Mouse (Mus musculus) liver, embryonic 14 days (tissue): ENCODE results near the gene Olfr1152. TPM values are rescaled to one million over a fixed set of nuclear protein-coding genes. Genes with fewer than 3 reads are reported as not detected.

Experiments
- polyA plus RNA-seq: library from polyadenylated mRNA; depleted of rRNA; stranded (reverse); fragments of >200 nt; gene quantifications from 2 replicates; pipeline ENCODE4 v1.2.3, GENCODE M21; 2012; rRNA removed

Olfr1152 gene
- polyA plus RNA-seq = not detected in 2 replicates

GRCm38 (mm10) chr2:87866192-87866591 lies at the start of gene Olfr1152:
TSS of gene Olfr1152 (plus strand) at chr2:87866492.

GRCm38 (mm10) chr2:87830233-87830632 lies 36.1 kb upstream of the Olfr1152 start, which contains the start of gene Olfr1148:
TSS of gene Olfr1148 (plus strand) at chr2:87830533.

GRCm38 (mm10) chr2:87843693-87844092 lies 22.6 kb upstream of the Olfr1152 start, which contains the start of gene Olfr1150-ps1:
TSS of gene Olfr1150-ps1 (plus strand) at chr2:87843993.

GRCm38 (mm10) chr2:87855562-87855961 lies 10.7 kb upstream of the Olfr1152 start, which contains the start of gene Olfr1151:
TSS of gene Olfr1151 (plus strand) at chr2:87855862.

DNA sequence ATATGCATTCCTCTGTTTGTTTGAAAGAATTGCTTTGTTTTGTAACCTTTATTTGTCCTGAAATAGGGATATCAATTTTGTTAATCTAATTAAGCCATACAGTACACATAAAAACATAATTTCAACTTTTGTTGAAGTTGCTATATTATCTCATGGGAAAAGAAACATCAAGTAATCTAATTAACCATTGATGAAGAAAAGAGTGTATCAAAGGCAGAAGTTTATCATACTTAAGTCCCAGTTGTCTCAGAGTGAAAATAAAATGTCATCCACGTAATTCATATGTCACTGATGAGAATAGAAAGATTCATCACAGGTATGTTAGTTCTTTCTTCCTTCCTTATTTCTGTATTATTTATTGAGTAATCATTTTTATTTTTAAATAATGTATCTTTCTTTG lies 28.4 kb downstream of the Olfr1152 start, which contains the start of gene Olfr1153:
Olfr1153 (plus strand) TSS at position 301 of the 400 bp plus-strand sequence.

DNA sequence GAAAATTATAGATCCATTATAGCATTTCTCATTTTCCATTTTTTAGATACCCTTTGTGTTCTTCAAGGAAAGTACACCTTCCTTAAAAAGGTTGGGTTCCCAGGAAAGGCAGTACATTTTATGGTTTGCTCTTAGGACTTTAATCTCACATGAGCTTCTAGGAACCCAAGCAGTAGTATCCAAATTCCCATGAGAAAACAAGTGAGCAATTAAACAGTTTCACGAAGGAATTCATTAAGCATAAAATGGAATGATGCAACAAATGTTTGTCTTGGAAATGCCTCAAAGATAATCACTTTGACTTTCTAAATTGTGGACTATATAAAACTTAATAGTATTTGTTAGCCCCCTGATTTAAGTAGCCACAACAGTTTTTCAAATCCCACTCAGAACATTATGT lies 38.8 kb downstream of the Olfr1152 start, which contains the start of gene Olfr1154:
Olfr1154 (minus strand) TSS at position 101 of the 400 bp plus-strand sequence.

Other genes starting within 250 kb of the Olfr1152 start
- not detected in 2 replicates for gene Olfr1131, start 239.4 kb upstream of the Olfr1152 start, polyA plus RNA-seq
- gene Olfr1132, start 229.0 kb upstream of the Olfr1152 start, polyA plus RNA-seq = not detected in 2 replicates
- gene Olfr1133, start 219.1 kb upstream of the Olfr1152 start, polyA plus RNA-seq = not detected in 2 replicates
- gene Olfr1134, start 208.0 kb upstream of the Olfr1152 start, polyA plus RNA-seq = not detected in 2 replicates
- gene Olfr1135, start 192.8 kb upstream of the Olfr1152 start, polyA plus RNA-seq = not detected in 2 replicates
- not detected in 2 replicates for gene Olfr1136, start 172.5 kb upstream of the Olfr1152 start, polyA plus RNA-seq
- not detected in 2 replicates for gene Olfr1137, start 153.3 kb upstream of the Olfr1152 start, polyA plus RNA-seq
- not detected in 2 replicates for gene Olfr1138, start 126.5 kb upstream of the Olfr1152 start, polyA plus RNA-seq
- not detected in 2 replicates for gene Olfr1140, start 122.7 kb upstream of the Olfr1152 start, polyA plus RNA-seq
- not detected in 2 replicates for gene Olfr1141, start 112.5 kb upstream of the Olfr1152 start, polyA plus RNA-seq
- gene Olfr152, start 87.0 kb upstream of the Olfr1152 start, polyA plus RNA-seq = not detected in 2 replicates
- not detected in 2 replicates for gene Olfr1143, start 65.9 kb upstream of the Olfr1152 start, polyA plus RNA-seq
- not detected in 2 replicates for gene Olfr1145, start 56.7 kb upstream of the Olfr1152 start, polyA plus RNA-seq
- gene Olfr1148, start 36.0 kb upstream of the Olfr1152 start, polyA plus RNA-seq = not detected in 2 replicates
- gene Olfr1150-ps1, start 22.5 kb upstream of the Olfr1152 start, polyA plus RNA-seq = not detected in 2 replicates
- not detected in 2 replicates for gene Olfr1151, start 10.6 kb upstream of the Olfr1152 start, polyA plus RNA-seq
- gene Olfr1153, start 28.5 kb downstream of the Olfr1152 start, polyA plus RNA-seq = not detected in 2 replicates
- not detected in 2 replicates for gene Olfr1154, start 38.7 kb downstream of the Olfr1152 start, polyA plus RNA-seq
- gene Olfr1155, start 78.6 kb downstream of the Olfr1152 start, polyA plus RNA-seq = not detected in 2 replicates
- not detected in 2 replicates for gene Olfr1156, start 86.6 kb downstream of the Olfr1152 start, polyA plus RNA-seq
- not detected in 2 replicates for gene Olfr1157, start 101.8 kb downstream of the Olfr1152 start, polyA plus RNA-seq
- not detected in 2 replicates for gene Olfr74, start 108.2 kb downstream of the Olfr1152 start, polyA plus RNA-seq
- not detected in 2 replicates for gene Olfr1158, start 123.6 kb downstream of the Olfr1152 start, polyA plus RNA-seq
- gene Olfr1160, start 141.8 kb downstream of the Olfr1152 start, polyA plus RNA-seq = not detected in 2 replicates
- gene Olfr1161, start 156.3 kb downstream of the Olfr1152 start, polyA plus RNA-seq = not detected in 2 replicates
- not detected in 2 replicates for gene Olfr73, start 171.2 kb downstream of the Olfr1152 start, polyA plus RNA-seq
- gene Olfr1162, start 184.6 kb downstream of the Olfr1152 start, polyA plus RNA-seq = not detected in 2 replicates
- not detected in 2 replicates for gene Olfr1163, start 205.3 kb downstream of the Olfr1152 start, polyA plus RNA-seq
- gene Olfr1164, start 227.5 kb downstream of the Olfr1152 start, polyA plus RNA-seq = not detected in 2 replicates